Mouse (Mus musculus) E14TG2a.4 (cell line): ENCODE measurements around the gene Rhot1.

Experiments
- CTCF ChIP-seq: conservative IDR thresholded peaks from 2 replicates; pipeline ENCODE4 v1.5.1; 2014; ENCODE audit warnings: low read length
- NANOG ChIP-seq: IDR thresholded peaks from 2 replicates; pipeline ENCODE4 v1.6.1; 2014; ENCODE audit warnings: borderline replicate concordance, low read length, mixed read lengths
- POU5F1 ChIP-seq: IDR thresholded peaks from 2 replicates; pipeline ENCODE4 v1.6.1; 2014; ENCODE audit warnings: low read length, borderline replicate concordance

- no peak for TF ChIP-seq CTCF
- TF ChIP-seq POU5F1, result no peak
- no peak for TF ChIP-seq NANOG
Observed at GRCm38 (mm10) chr11:80218657-80219293, 10.0 kb downstream of the Rhot1 start.
